Mouse (Mus musculus) forebrain, postnatal 0 days (tissue): Measurements from ENCODE around the gene Zfand6. TPM values are rescaled to one million over a fixed set of nuclear protein-coding genes. Genes with fewer than 3 reads are reported as not detected.
A peak's percentile ranks its signal among the peaks of the same experiment; 100 is the strongest.

Source experiments
- ATAC-seq: fragments of 200-750 bp; cut with Nextera tagmentation; 2 replicates; pipeline ENCODE4 v1.8.0; 2017; ENCODE audit warnings: mild to moderate bottlenecking, moderate library complexity
- DNase-seq: peaks from one replicate; pipeline ENCODE4 v3.0.0-alpha.2; 2015
- H3K27ac ChIP-seq: fragments of 300-500 bp; sonication (generic); 2 replicates; pipeline ENCODE4 v1.5.1; 2014; ENCODE audit warnings: low read depth, mild to moderate bottlenecking, antibody characterized with exemption, low read length, moderate library complexity, mixed read lengths
- H3K27me3 ChIP-seq: fragments of 300-500 bp; sonication (generic); 2 replicates; pipeline ENCODE4 v1.6.1; 2014; ENCODE audit warnings: mild to moderate bottlenecking, low read length, mixed read lengths; ENCODE audit not compliant: insufficient read depth
- H3K36me3 ChIP-seq: fragments of 300-500 bp; sonication (generic); 2 replicates; pipeline ENCODE4 v1.6.1; 2014; ENCODE audit warnings: mild to moderate bottlenecking, moderate library complexity; ENCODE audit not compliant: insufficient read depth
- H3K4me1 ChIP-seq: fragments of 300-500 bp; sonication (generic); 2 replicates; pipeline ENCODE4 v1.6.1; 2014; ENCODE audit warnings: antibody characterized with exemption; ENCODE audit not compliant: insufficient read depth
- H3K4me2 ChIP-seq: fragments of 300-500 bp; sonication (generic); 2 replicates; pipeline ENCODE4 v1.6.1; 2014; ENCODE audit warnings: low read depth, mild to moderate bottlenecking, moderate library complexity
- H3K4me3 ChIP-seq: fragments of 300-500 bp; sonication (generic); 2 replicates; pipeline ENCODE4 v1.5.1; 2014; ENCODE audit warnings: low read depth, low read length, mixed read lengths
- H3K9ac ChIP-seq: fragments of 300-500 bp; sonication (generic); 2 replicates; pipeline ENCODE4 v1.6.1; 2014; ENCODE audit warnings: mild to moderate bottlenecking
- H3K9me3 ChIP-seq: fragments of 300-500 bp; sonication (generic); 2 replicates; pipeline ENCODE4 v1.6.1; 2016; ENCODE audit warnings: low read length
- CTCF ChIP-seq: sonication (generic); IDR thresholded peaks from 2 replicates; pipeline ENCODE4 v1.5.1; 2016; ENCODE audit warnings: antibody characterized with exemption, control low read depth, low read depth
- WGBS: fragments of 180-500 bp; shearing (Covaris S2); extraction: QIAGEN DNeasy Blood & Tissue Kit; methylation state at CpG from one replicate; pipeline ENCODE4 v1.1.7; 2014; 5-methylcytosine and 5-hydroxymethylcytosine counted together
- polyA plus RNA-seq: library from polyadenylated mRNA; unstranded; fragments of >200 nt; fragmentation: Nextera tagmentation; extraction: Ambion mirVana; gene quantifications from 2 replicates; pipeline ENCODE4 v1.2.1, GENCODE M21; 2015
- total RNA-seq: library from RNA; depleted of rRNA; stranded (reverse); fragments of >200 nt; gene quantifications from 2 replicates; pipeline ENCODE4 v1.2.3, GENCODE M21; 2014; rRNA removed

Zfand6 gene
- total RNA-seq (108 and 109 TPM in 2 replicates), polyA plus RNA-seq (137 and 152 TPM in 2 replicates)

DNA sequence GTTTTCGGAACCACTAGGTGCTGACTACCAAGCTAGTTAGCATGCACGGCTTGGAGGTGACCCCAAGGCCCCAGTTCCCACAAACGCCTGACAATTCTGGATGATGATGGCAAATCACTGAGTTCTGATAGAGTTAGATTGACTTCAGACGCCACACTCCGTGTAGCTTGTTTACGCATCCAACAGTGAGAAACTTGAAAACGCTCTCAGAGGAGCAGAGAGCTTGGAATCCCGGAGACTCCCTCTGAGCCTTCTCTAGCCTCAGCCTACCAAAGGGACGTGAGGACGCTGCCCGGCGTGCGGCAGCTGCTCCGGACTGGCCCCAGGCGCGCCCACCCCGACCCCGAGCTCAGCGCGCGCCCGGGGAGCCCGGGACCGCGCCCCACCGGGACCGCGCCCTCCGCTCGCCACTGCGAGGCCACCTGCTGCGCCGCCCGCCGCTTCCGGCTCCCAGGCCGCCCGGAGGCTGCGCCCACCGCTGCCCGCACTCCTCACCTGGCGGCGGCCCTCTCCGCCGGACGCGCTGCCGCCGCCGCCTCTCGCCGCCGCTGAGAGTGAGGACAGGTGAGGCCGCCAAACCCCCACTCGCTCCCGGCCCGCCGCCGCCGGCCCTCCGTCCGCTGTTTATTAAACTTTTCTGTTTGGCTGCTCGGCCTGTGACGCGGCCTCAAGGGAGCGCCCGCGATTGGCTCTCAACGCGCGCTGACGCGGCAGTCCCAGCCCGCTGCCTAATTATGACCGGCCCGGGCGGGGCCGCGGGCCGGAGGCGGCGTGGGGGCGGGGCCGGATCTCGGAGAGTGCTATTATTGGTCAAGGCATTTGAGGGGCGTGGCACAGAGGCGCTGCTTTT is at the start of gene Zfand6:
Gene Zfand6 (minus strand): TSS at position 709 of the 850 bp plus-strand sequence.
- 2% methylated on average over 62 of the region's 87 CpGs for WGBS
- no peaks in the 10 kb centered on the region for H3K27me3 ChIP-seq
- H3K4me3 ChIP-seq, result peak within 1 kb of the TSS; percentile 89
- no peaks in the 10 kb centered on the region for H3K4me1 ChIP-seq
- ATAC-seq (peak; percentile 100), DNase-seq (peak; percentile 97)
- no peaks in the 10 kb centered on the region for H3K36me3 ChIP-seq
- H3K9me3 ChIP-seq, result no peaks in the 10 kb centered on the region
- no peak for TF ChIP-seq CTCF
- peak within 1 kb of the TSS; percentile 88 for H3K4me2 ChIP-seq
- H3K9ac ChIP-seq, result peak within 1 kb of the TSS; percentile 56
- peak within 1 kb of the TSS; percentile 47; the same call in 1 of the 2 replicates for H3K27ac ChIP-seq

DNA sequence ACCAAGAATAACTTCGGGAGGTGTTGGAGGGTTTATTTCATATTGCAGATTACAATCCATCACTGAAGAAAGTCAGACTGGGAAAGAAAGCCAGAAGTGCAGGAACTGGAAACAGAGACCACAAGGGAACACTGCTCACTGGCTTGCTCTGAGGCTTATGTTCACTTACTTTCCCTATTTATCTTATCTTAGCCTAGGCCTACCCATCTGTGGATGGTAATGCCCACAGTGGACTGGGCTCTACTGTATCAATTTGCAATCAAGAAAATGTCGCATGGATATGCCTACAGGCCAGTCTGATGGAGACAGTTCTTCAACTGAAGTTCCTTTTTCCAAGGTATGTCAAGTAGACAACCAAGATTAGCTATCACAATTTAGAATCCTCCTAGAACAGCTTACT is 47.0 kb upstream of the Zfand6 start:
- no peaks in the 10 kb centered on the region for H3K27me3 ChIP-seq
- DNase-seq, result no peak
- H3K27ac ChIP-seq, result no peak overlapping the region
- 92% methylated on average over 2 of the region's 2 CpGs for whole genome bisulfite sequencing
- H3K9me3 ChIP-seq, result no peaks in the 10 kb centered on the region
- no peak for TF ChIP-seq CTCF
- no peaks in the 10 kb centered on the region for H3K36me3 ChIP-seq
- H3K4me2 ChIP-seq, result no peak overlapping the region
- no peaks in the 10 kb centered on the region for H3K4me1 ChIP-seq
- no peak overlapping the region for H3K9ac ChIP-seq
- no peak for ATAC-seq
- no peak overlapping the region for H3K4me3 ChIP-seq

DNA sequence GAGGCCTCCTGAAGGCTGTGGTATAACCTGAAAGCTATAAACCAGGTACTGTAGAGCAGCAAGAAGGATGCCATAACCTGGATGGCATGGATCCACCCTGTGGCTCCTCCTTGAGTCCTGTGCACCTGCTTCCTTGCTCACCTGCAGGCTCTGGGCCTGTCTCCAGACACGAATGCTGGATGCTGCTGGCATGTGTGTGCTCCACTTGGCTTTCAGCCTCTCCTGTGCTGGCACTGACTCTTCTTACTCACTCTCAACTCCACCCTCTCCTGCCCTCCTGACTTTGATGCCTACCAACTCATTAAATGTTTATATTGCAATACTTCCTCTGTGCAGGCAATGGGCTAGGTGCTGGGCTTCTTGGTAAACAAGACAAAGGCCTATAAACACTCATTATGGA is 43.3 kb upstream of the Zfand6 start:
- DNase-seq (no peak), ATAC-seq (no peak)
- Histone ChIP-seq H3K4me2 (no peak overlapping the region), H3K4me3 (no peak overlapping the region), H3K4me1 (no peaks in the 10 kb centered on the region), H3K9me3 (no peaks in the 10 kb centered on the region), H3K27me3 (no peaks in the 10 kb centered on the region), H3K27ac (no peak overlapping the region), H3K36me3 (no peaks in the 10 kb centered on the region), H3K9ac (no peak overlapping the region)
- TF ChIP-seq CTCF, result no peak
- WGBS, result 50% methylated on average over 1 of the region's 1 CpGs

DNA sequence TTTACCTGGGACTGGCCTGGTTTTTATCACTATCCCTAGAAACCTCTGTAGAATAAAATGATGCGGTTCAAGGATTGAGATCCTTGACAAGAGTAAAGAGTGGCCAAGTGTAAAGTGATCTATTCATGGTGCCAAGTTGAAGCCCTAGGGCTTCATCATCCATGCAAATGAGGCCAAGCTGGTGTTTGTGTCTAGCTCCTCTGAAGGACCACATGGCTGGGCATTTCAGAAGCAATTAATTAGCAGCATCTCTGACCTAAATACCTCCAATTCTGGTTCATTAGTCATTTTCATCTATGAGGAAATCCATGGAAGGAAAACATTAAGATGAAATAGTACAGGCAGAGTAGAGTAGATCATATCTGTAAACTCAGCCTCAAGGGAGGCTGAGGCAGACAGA is 42.3 kb upstream of the Zfand6 start:
- no peak overlapping the region for H3K4me2 ChIP-seq
- DNase-seq (no peak), ATAC-seq (no peak)
- no peaks in the 10 kb centered on the region for H3K27me3 ChIP-seq
- no peaks in the 10 kb centered on the region for H3K4me1 ChIP-seq
- 90% methylated on average over 1 of the region's 1 CpGs for WGBS
- H3K9me3 ChIP-seq, result no peaks in the 10 kb centered on the region
- no peaks in the 10 kb centered on the region for H3K36me3 ChIP-seq
- TF ChIP-seq CTCF, result no peak
- H3K9ac ChIP-seq, result no peak overlapping the region
- H3K27ac ChIP-seq, result no peak overlapping the region
- H3K4me3 ChIP-seq, result no peak overlapping the region

DNA sequence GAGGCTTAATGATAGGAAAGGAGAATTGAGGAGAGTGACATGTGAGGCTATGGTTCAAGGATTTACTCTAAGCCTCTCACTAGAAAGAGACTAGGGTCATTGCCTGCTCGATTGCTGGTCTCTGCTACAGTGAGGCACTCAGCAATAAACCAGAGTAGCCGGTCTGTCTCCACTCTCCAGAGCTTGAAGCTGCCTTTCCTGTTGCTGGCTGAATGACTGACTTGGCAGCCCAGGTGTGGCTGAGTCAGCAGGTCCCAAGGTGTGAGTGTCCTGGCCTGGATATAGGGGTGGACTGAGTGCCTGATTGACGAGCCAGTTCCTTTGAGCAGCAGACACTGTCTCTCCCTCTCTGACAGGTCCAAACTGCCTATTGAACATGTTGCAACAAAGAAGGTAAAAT is 41.3 kb upstream of the Zfand6 start:
- Histone ChIP-seq H3K9ac (no peak overlapping the region), H3K4me3 (no peak overlapping the region), H3K36me3 (no peaks in the 10 kb centered on the region), H3K27ac (no peak overlapping the region), H3K9me3 (no peaks in the 10 kb centered on the region), H3K4me2 (no peak overlapping the region), H3K4me1 (no peaks in the 10 kb centered on the region), H3K27me3 (no peaks in the 10 kb centered on the region)
- DNase-seq, result no peak
- no peak for TF ChIP-seq CTCF
- WGBS, result 86% methylated on average over 3 of the region's 3 CpGs
- no peak for ATAC-seq

DNA sequence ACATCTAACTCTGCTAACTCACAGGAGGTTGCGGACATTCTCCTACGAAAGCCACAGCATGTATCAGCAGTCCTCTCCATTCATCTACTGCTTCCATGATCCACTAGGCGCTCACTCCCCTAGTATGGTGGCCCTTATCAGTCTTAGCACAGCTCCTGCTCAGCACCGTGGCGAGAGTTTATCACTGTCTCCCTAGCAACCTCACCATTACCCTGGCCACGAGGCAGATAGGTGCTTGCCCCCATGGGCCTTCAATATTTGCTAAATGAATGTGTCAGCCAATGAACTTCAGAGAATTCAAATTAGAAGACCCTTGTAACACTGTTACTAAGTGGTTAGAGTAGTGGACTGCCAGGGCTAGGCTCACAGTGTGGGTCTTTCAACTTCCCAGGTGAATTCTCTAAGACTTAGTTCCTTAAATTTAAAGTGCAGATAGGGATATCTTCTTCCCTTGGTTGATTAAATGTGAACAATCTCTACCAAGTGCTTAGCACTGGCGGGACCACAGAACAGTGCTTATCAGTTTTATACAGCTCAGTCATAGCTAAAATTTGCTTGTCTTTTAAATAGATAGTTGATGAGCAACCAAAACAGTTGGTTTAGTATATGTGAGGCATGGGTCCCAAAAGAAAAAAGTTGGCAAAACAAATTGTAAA is 33.2 kb upstream of the Zfand6 start:
- Histone ChIP-seq H3K4me1 (no peaks in the 10 kb centered on the region), H3K27ac (no peak overlapping the region), H3K27me3 (no peaks in the 10 kb centered on the region), H3K4me3 (no peak overlapping the region), H3K4me2 (no peak overlapping the region), H3K9ac (no peak overlapping the region), H3K9me3 (no peaks in the 10 kb centered on the region), H3K36me3 (no peaks in the 10 kb centered on the region)
- DNase-seq (no peak), ATAC-seq (no peak)
- WGBS, result 76% methylated on average over 7 of the region's 7 CpGs
- no peak for TF ChIP-seq CTCF
